Mouse (Mus musculus) neural tube, embryonic 11.5 days (tissue): ENCODE results near the gene Nell1. TPM values are rescaled to one million over a fixed set of nuclear protein-coding genes. Genes with fewer than 3 reads are reported as not detected.
A peak's percentile ranks its signal among the peaks of the same experiment; 100 is the strongest.

Experiments used
- ATAC-seq: fragments of 200-750 bp; cut with Nextera tagmentation; 2 replicates; pipeline ENCODE4 v1.8.0; 2017; ENCODE audit warnings: moderate number of reproducible peaks, mild to moderate bottlenecking, moderate TSS enrichment, moderate library complexity; ENCODE audit not compliant: insufficient read depth, low FRiP score, low TSS enrichment
- DNase-seq: peaks from one replicate; pipeline ENCODE4 v3.0.0-alpha.2; 2015; ENCODE audit warnings: low spot score
- H3K27ac ChIP-seq: fragments of 300-500 bp; sonication (generic); 2 replicates; pipeline ENCODE4 v1.5.1; 2014; ENCODE audit warnings: low read depth, mild to moderate bottlenecking, low read length
- H3K27me3 ChIP-seq: fragments of 300-500 bp; sonication (generic); 2 replicates; pipeline ENCODE4 v1.6.1; 2014; ENCODE audit warnings: mild to moderate bottlenecking, low read length, mixed read lengths; ENCODE audit not compliant: control insufficient read depth, insufficient read depth
- H3K36me3 ChIP-seq: fragments of 300-500 bp; sonication (generic); 2 replicates; pipeline ENCODE4 v1.6.1; 2014; ENCODE audit warnings: mild to moderate bottlenecking, low read length, moderate library complexity, mixed read lengths; ENCODE audit not compliant: control insufficient read depth, insufficient read depth
- H3K4me1 ChIP-seq: fragments of 300-500 bp; sonication (generic); 2 replicates; pipeline ENCODE4 v1.6.1; 2014; ENCODE audit warnings: low read length, mixed read lengths; ENCODE audit not compliant: control insufficient read depth, insufficient read depth
- H3K4me2 ChIP-seq: fragments of 300-500 bp; sonication (generic); 2 replicates; pipeline ENCODE4 v1.6.1; 2014; ENCODE audit warnings: low read depth, mild to moderate bottlenecking, moderate library complexity
- H3K4me3 ChIP-seq: fragments of 300-500 bp; sonication (generic); 2 replicates; pipeline ENCODE4 v1.5.1; 2014; ENCODE audit warnings: low read depth, low read length
- H3K9ac ChIP-seq: fragments of 300-500 bp; sonication (generic); 2 replicates; pipeline ENCODE4 v1.6.1; 2014; ENCODE audit warnings: mild to moderate bottlenecking, low read length
- H3K9me3 ChIP-seq: fragments of 300-500 bp; sonication (generic); 2 replicates; pipeline ENCODE4 v1.6.1; 2016; ENCODE audit warnings: low read length; ENCODE audit not compliant: control insufficient read depth
- WGBS: fragments of 180-500 bp; shearing (Covaris S2); extraction: QIAGEN DNeasy Blood & Tissue Kit; methylation state at CpG from one replicate; pipeline ENCODE4 v1.1.7; 2014; 5-methylcytosine and 5-hydroxymethylcytosine counted together
- polyA plus RNA-seq: library from polyadenylated mRNA; unstranded; fragments of >200 nt; fragmentation: Nextera tagmentation; extraction: Ambion mirVana; gene quantifications from 2 replicates; pipeline ENCODE4 v1.2.1, GENCODE M21; 2014

Gene Nell1
- polyA plus RNA-seq, 1 experiment from 2014 or later: 4.9 TPM

DNA sequence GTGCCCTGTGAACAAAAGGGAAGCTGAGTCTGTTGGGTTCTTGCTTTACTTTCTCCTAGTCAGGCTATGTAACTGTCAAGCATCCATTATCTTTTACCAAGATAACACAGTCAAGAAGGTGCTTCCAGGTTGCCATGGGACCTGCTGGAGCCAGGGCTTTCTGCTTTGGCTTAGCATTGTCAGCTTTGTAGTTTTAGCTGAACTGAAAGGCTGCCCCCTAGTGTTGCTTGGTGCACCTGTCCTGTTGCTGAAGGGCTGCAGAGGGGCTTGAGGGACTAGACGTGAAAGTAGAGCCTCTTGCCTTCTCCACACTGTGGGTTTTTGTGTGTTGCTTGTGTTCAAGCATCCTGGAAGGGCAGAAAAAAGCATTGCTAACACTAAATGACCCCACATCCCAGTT, 510.6 kb downstream of the Nell1 start:
- no peak overlapping the region for H3K4me3 ChIP-seq
- H3K4me1 ChIP-seq: no peaks in the 10 kb centered on the region
- no peaks in the 10 kb centered on the region for H3K9me3 ChIP-seq
- no peak overlapping the region for H3K4me2 ChIP-seq
- H3K9ac ChIP-seq: no peak overlapping the region
- ATAC-seq: no peak
- H3K27me3 ChIP-seq: no peaks in the 10 kb centered on the region
- H3K36me3 ChIP-seq: no peaks in the 10 kb centered on the region
- no peak overlapping the region for H3K27ac ChIP-seq
- peak; percentile 50 for DNase-seq
- 25% methylated on average over 1 of the region's 1 CpGs for WGBS

DNA sequence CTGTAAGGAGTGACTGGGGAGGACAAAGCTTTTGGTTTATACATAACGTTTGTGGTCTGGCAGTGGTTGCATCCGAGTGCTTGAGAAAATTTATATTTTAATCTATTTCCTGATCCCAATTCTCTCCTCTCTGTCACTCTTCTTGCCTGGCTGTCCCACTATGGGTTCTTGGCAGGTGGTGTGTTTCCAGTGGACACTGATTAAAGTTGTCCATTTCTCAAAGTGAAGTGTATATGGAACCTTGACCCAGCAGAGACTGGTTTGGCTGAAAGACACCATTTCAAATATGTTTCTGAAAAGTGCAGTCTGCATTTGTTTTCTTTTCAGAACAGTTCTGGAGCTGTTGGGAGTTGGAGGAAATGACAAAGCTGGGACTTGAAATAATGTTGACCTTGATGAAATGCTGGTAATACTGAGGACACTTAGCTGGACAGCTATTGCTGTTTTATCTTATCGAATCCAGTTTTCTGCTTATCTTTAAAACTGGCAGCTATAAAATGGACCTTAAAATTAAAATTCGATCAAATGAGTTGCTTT, 512.3 kb downstream of the Nell1 start:
- H3K36me3 ChIP-seq: no peaks in the 10 kb centered on the region
- no peak overlapping the region for H3K9ac ChIP-seq
- no peaks in the 10 kb centered on the region for H3K4me1 ChIP-seq
- H3K4me3 ChIP-seq: no peak overlapping the region
- DNase-seq: no peak
- H3K27ac ChIP-seq: no peak overlapping the region
- H3K4me2 ChIP-seq: no peak overlapping the region
- no peaks in the 10 kb centered on the region for H3K27me3 ChIP-seq
- no peak for ATAC-seq
- WGBS: 89% methylated on average over 4 of the region's 4 CpGs
- H3K9me3 ChIP-seq: no peaks in the 10 kb centered on the region

DNA sequence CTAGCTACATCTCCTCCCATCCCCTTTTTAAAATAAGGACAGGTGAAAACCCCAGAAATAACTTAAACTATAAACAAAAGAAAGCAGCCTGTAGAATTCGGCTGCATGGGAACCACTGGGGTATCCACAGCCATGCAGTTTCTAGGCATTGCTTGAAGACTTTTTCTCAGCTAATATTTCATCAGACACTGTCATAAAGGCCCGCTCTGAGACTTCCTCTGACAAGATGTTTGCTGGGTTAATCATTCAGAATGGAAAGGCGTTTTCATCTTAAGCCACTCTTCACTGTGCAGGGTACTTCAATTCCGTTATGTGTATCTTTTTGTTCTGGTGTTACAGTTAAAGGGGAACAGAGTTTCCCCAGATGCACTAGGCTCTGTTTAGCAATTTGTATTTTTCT, 526.9 kb downstream of the Nell1 start:
- no peaks in the 10 kb centered on the region for H3K36me3 ChIP-seq
- no peaks in the 10 kb centered on the region for H3K9me3 ChIP-seq
- H3K27ac ChIP-seq: no peak overlapping the region
- ATAC-seq (no peak), DNase-seq (no peak)
- H3K27me3 ChIP-seq: no peaks in the 10 kb centered on the region
- H3K4me2 ChIP-seq: no peak overlapping the region
- H3K4me1 ChIP-seq: no peaks in the 10 kb centered on the region
- no peak overlapping the region for H3K4me3 ChIP-seq
- H3K9ac ChIP-seq: no peak overlapping the region
- WGBS: 81% methylated on average over 4 of the region's 4 CpGs

DNA sequence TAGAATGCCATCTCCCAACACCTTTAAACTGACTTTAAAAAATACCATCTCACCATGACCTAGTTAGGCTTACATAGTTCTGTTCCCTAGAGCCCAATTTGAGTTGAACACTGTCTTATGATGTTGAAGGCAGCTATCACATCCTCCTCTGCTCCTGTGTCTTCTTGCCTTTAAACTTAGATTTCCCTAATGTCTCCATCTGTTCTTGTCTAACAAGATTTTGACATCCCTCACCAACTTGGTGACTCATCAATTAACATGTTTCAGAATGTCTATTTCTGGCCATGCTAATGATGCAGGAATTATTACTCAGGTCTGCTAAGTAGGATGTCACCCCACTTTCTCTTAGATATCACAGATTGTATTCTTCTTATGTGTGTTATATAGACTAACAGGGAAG, 532.4 kb downstream of the Nell1 start:
- no peaks in the 10 kb centered on the region for H3K27me3 ChIP-seq
- H3K36me3 ChIP-seq: no peaks in the 10 kb centered on the region
- no peak overlapping the region for H3K27ac ChIP-seq
- no peak overlapping the region for H3K4me2 ChIP-seq
- no peak overlapping the region for H3K9ac ChIP-seq
- DNase-seq (no peak), ATAC-seq (no peak)
- no peaks in the 10 kb centered on the region for H3K4me1 ChIP-seq
- H3K4me3 ChIP-seq: no peak overlapping the region
- no peaks in the 10 kb centered on the region for H3K9me3 ChIP-seq

DNA sequence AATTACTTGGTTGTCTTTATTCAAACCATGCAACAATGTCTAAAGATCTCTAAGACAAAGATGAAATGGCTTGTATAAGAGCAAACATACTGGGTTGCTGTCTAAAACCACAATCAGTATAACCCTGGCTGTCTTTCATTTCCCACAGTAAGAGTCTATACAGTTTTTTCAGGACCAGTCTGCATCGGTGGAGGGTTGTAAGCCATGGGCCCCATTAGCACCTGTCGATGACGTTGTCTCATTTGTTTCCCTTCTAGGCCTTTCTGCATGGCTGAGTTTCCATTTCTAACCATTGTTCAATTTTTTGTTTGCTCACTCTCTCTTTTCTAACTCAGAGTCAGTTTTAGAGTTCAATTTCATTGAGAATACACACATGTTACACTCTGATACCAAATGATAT, 540.2 kb downstream of the Nell1 start:
- DNase-seq (no peak), ATAC-seq (no peak)
- no peak overlapping the region for H3K9ac ChIP-seq
- no peak overlapping the region for H3K4me3 ChIP-seq
- WGBS: 65% methylated on average over 3 of the region's 3 CpGs
- no peaks in the 10 kb centered on the region for H3K27me3 ChIP-seq
- no peak overlapping the region for H3K27ac ChIP-seq
- H3K36me3 ChIP-seq: no peaks in the 10 kb centered on the region
- no peaks in the 10 kb centered on the region for H3K4me1 ChIP-seq
- H3K4me2 ChIP-seq: no peak overlapping the region
- no peaks in the 10 kb centered on the region for H3K9me3 ChIP-seq

DNA sequence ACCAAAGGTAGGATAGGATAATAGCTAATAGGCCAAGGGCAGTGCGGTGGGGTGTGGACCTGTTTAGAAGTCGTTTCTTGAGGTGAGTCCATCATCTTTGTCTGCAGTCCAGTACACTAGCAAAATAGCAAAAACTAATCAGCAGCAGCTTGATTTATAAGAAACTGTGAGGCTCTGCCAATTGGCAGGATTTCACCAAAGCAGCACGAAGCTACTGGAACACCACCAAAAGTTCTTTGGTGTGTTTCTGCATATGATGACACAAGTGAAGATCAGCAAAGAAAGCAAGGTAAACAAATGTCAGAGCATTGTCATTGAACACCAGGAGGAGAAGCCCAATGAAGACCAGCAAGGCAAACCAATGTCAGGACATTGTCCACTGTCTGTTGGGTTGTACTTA, 542.0 kb downstream of the Nell1 start:
- H3K27me3 ChIP-seq: no peaks in the 10 kb centered on the region
- H3K27ac ChIP-seq: no peak overlapping the region
- H3K4me1 ChIP-seq: no peaks in the 10 kb centered on the region
- no peak overlapping the region for H3K4me2 ChIP-seq
- 91% methylated on average over 3 of the region's 3 CpGs for WGBS
- DNase-seq (no peak), ATAC-seq (no peak)
- H3K9ac ChIP-seq: no peak overlapping the region
- no peak overlapping the region for H3K4me3 ChIP-seq
- no peaks in the 10 kb centered on the region for H3K36me3 ChIP-seq
- H3K9me3 ChIP-seq: no peaks in the 10 kb centered on the region

DNA sequence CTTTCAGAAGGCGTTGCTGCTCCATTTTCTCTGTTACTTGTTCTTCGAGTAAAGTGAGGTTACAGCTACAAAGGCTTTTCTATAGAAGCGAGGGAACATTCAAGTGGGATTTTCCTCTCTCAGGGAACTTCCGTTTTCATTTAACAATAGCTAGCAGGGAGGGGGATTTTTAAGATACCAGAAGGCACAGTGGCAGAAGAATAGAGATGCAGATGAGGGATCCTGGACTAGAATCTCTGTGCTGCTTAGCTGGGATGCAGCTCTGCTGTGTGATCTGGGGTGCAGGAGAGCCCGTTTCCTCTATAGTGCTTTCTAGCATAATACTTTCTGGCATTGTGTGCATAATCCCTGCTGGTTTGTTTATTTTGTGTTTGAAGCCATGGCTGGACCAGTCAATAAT, 568.7 kb downstream of the Nell1 start:
- Histone ChIP-seq H3K4me1 (no peaks in the 10 kb centered on the region), H3K27me3 (no peaks in the 10 kb centered on the region), H3K27ac (no peak overlapping the region), H3K9ac (no peak overlapping the region), H3K9me3 (no peaks in the 10 kb centered on the region), H3K36me3 (no peaks in the 10 kb centered on the region), H3K4me3 (no peak overlapping the region), H3K4me2 (no peak overlapping the region)
- DNase-seq: no peak
- 67% methylated on average over 5 of the region's 5 CpGs for WGBS
- ATAC-seq: no peak

DNA sequence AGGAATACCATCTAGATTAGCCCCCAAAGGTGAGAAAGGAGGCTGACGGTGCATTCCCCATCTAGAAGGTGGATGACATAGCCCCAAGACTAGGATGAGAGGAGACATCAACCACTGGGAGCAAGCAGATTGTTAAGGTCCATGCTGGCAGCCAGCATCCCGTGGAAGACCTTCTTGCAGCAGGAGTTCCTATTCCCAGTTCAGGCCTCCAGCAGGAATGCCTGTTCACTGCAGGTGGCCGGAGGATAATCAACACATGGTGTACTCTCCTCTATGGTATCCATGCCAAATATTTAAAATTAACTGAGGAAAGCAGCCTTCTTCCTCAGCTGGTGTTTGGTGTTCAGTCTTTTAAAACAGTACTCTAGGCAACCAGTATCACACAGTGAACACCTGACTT, 574.9 kb downstream of the Nell1 start:
- no peak for DNase-seq
- no peaks in the 10 kb centered on the region for H3K9me3 ChIP-seq
- no peak overlapping the region for H3K4me3 ChIP-seq
- H3K27ac ChIP-seq: no peak overlapping the region
- H3K4me1 ChIP-seq: no peaks in the 10 kb centered on the region
- WGBS: 73% methylated on average over 3 of the region's 3 CpGs
- H3K9ac ChIP-seq: no peak overlapping the region
- no peak overlapping the region for H3K4me2 ChIP-seq
- no peaks in the 10 kb centered on the region for H3K36me3 ChIP-seq
- ATAC-seq: no peak
- no peaks in the 10 kb centered on the region for H3K27me3 ChIP-seq

DNA sequence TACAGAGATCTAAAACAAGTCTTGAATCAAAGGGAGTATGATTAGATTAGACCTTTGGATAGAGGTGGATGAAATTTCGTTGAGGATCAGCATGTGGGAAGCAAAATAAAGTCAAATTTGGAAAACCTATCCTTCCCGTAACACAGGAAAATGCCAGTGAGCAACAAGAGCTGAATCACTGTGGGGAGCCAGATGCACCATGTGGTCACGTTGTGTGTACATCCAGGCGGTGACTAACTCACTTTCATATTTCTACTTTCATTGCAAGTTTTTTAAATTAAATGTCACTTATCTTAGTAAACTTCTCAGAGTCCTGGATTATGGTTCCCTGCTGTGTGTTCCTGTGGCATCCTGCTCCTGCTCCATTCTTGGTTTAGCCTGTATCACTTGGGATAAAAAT, 576.8 kb downstream of the Nell1 start:
- Histone ChIP-seq H3K27ac (no peak overlapping the region), H3K9ac (no peak overlapping the region), H3K4me3 (no peak overlapping the region), H3K4me2 (no peak overlapping the region), H3K36me3 (no peaks in the 10 kb centered on the region), H3K9me3 (no peaks in the 10 kb centered on the region), H3K27me3 (no peaks in the 10 kb centered on the region), H3K4me1 (no peaks in the 10 kb centered on the region)
- no peak for ATAC-seq
- no peak for DNase-seq
- WGBS: 78% methylated on average over 4 of the region's 4 CpGs
